Mouse (Mus musculus) lung, postnatal 25 days (tissue): ENCODE data around the gene Cdk6.
"Not testable (repeated sequence)": the region's sequence is repeated elsewhere in the genome, so short reads cannot be mapped to it uniquely, and the experiment has no call there.

Source experiments
- DNase-seq: peaks from one replicate; pipeline ENCODE4 v3.0.0; 2022; ENCODE audit warnings: low spot score

The Cdk6 gene

GRCm38 (mm10) chr5:3376167-3376566 is 34.9 kb downstream of the Cdk6 start:
- no peak for DNase-seq

GRCm38 (mm10) chr5:3379252-3379651 is 38.0 kb downstream of the Cdk6 start:
- no peak for DNase-seq

- no peak for DNase-seq
Observed at GRCm38 (mm10) chr5:3380692-3381233, 39.5 kb downstream of the Cdk6 start.

GRCm38 (mm10) chr5:3381795-3382194 is 40.5 kb downstream of the Cdk6 start:
- DNase-seq = no peak

GRCm38 (mm10) chr5:3382343-3383040 is 41.2 kb downstream of the Cdk6 start:
- no peak for DNase-seq

GRCm38 (mm10) chr5:3383547-3383946 is 42.3 kb downstream of the Cdk6 start:
- DNase-seq = no peak

GRCm38 (mm10) chr5:3385078-3385477 is 43.8 kb downstream of the Cdk6 start:
- DNase-seq = no peak

- no peak for DNase-seq
Observed at GRCm38 (mm10) chr5:3386021-3386730, 44.9 kb downstream of the Cdk6 start.

GRCm38 (mm10) chr5:3386731-3387087 is 45.4 kb downstream of the Cdk6 start:
- DNase-seq = no peak

- DNase-seq = no peak
Observed at GRCm38 (mm10) chr5:3387138-3387537, 45.9 kb downstream of the Cdk6 start.

GRCm38 (mm10) chr5:3392856-3393255 is 51.6 kb downstream of the Cdk6 start:
- DNase-seq = no peak

GRCm38 (mm10) chr5:3394145-3394544 is 52.9 kb downstream of the Cdk6 start:
- DNase-seq = no peak

- no peak for DNase-seq
Observed at GRCm38 (mm10) chr5:3395020-3395419, 53.7 kb downstream of the Cdk6 start.

- no peak for DNase-seq
Observed at GRCm38 (mm10) chr5:3396214-3396613, 54.9 kb downstream of the Cdk6 start.

- no peak for DNase-seq
Observed at GRCm38 (mm10) chr5:3396910-3397575, 55.8 kb downstream of the Cdk6 start.

- no peak for DNase-seq
Observed at GRCm38 (mm10) chr5:3399784-3400494, 58.7 kb downstream of the Cdk6 start.

- DNase-seq = no peak
Observed at GRCm38 (mm10) chr5:3405102-3405501, 63.8 kb downstream of the Cdk6 start.

GRCm38 (mm10) chr5:3405503-3405902 is 64.2 kb downstream of the Cdk6 start:
- DNase-seq = no peak

GRCm38 (mm10) chr5:3407926-3408325 is 66.6 kb downstream of the Cdk6 start:
- no peak for DNase-seq

GRCm38 (mm10) chr5:3418183-3418582 is 76.9 kb downstream of the Cdk6 start:
- DNase-seq = not testable (repeated sequence)

GRCm38 (mm10) chr5:3420094-3420831 is 79.0 kb downstream of the Cdk6 start:
- peak; percentile 25 for DNase-seq

GRCm38 (mm10) chr5:3420832-3421228 is 79.5 kb downstream of the Cdk6 start:
- DNase-seq = no peak
